Mouse (Mus musculus) spleen, postnatal 4 days (tissue): ENCODE data around the gene Adat3.
A peak's percentile ranks its signal among the peaks of the same experiment; 100 is the strongest.
"Not testable (repeated sequence)": the region's sequence is repeated elsewhere in the genome, so short reads cannot be mapped to it uniquely, and the experiment has no call there.

Experiments
- DNase-seq, 2 experiments: peaks; one replicate each; pipeline ENCODE4 v3.0.0; 2022; ENCODE audit warnings: low spot score in 2 of 2

The Adat3 gene

DNA sequence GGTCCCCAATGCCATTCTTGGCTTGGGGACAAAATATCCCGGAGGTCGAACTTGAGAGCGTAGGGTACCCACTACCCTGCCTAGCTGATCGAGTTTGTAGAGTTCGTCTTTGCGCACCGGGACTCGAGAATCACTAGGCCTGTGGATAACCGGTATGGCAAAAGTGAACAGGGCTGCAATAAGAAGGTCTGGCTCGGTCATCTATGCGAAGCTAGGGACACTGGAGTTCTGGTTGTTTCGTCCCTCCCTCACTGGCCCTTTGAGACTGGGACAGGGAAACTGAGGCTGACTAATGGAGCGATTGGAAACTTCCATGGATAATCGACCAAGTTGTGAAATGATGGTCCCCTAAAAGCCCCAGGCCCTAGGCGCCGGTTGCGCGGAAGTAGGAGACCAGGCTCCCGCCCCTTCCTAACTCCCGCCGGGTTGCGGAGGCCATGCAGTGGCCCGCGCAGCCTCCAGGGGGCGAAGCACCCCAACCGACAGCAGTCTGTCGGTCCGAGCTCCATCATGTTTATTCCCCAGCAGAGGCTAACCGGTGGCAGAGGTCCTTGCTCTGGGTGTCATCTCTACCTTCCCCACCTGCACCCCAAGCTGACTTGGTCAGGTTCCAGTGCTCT, 24.4 kb upstream of the Adat3 start:
- DNase-seq: peak; percentile 91 to 96

DNA sequence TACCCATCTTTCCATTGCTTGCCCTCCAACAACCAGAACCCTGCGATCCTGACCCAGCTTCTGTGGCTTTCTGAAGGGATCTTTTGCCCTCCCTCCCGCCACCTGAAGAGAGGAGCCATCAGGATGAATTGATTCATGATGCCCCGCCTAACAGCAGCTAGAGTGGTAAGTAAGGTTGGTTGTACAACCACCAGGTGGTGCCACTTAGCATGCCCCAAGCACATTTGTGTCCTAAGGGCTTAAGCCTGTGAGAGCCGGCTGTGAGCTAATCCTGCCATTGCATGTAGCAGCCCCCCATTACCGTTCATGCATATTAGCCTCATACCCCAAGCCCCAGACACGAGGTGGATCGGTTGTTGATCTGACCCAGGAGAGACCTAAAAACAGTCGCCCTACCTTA, 23.8 kb upstream of the Adat3 start:
- DNase-seq: peak; percentile 83 to 90

DNA sequence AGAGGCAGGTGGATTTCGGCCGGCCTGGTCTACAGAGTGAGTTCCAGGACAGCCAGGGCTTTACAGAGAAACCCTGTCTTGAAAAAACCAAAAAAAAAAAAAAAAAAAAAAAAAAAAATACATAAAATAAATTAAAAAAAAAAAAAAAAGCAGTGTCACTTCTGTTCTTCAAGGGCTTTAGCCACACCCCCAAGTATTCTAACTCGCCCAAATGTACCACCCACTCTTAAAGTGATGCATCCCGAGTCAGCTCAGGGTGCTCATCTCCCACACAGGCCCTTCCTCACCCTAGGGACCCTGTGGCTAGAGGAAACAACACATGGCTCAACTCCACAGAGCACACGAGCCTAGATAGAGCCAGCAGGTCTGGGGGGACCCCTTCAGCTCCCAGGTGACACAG, 19.6 kb upstream of the Adat3 start:
- no peak for DNase-seq

DNA sequence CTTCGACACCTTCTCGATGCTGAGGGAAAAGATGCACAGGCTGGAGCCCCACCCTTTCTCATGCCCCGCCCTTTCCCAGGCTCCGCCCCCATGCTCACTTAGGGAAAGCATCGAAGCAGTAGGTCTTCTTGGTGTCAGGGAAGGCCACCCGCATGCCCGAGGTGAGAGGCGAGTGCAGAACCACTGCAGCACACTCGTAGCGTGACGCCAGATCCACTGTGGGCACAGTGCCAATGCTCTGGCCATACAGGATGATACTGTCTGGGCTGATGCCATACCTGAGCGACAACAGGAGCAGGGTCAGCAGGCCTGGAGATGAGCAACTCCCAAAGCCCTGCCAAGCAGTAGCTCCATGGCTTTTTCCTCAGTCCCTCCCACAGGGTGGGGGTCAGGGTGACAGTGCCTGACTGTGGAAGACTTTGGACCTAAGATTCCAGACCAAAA, 18.6 kb upstream of the Adat3 start:
- peak; percentile 52 to 71 for DNase-seq

DNA sequence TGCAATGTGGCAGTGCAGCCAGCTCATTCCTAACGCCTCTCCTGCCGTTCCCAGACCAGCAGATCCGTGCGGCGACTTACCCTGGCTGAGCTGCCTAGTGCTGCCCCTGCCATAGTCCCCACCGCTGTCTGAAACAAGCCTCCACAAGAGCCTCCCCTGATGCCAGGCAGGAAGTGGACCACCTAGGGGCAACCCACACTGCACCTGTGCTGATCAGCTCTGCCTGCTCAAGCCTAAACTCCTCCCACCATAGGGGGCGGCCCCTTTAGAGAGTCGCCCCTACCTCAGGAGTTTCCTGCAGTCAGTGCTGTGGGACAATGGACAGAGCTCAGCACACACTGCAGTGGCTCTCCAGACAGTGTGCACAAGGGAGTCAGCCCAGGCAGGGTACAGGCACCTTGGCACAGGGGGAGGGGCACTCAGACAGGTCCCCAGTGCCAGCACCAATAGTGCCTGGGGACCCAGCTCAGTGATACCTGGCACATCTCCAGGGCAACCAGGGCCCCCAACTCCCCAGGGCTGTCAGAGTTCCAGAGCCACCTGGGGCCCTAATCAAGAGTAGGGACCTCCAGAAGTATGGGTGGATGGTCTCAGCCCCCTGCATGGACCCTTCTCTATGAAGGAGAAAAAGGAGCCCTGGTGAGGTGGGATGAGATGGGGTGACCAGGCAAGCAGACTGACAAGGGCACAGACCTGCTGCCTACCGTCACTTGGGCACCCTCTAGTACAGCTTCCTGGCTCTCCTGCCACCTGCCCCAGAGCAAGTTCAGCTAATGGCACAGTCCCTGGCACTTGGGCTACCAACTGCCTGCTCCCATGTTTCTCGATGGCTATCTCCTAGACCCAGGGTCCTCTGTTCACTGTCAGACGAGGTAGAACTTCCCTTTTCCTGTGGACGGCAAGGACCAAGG, 17.8 kb upstream of the Adat3 start:
- peak in 1 of 2 experiments; percentile 65 for DNase-seq

DNA sequence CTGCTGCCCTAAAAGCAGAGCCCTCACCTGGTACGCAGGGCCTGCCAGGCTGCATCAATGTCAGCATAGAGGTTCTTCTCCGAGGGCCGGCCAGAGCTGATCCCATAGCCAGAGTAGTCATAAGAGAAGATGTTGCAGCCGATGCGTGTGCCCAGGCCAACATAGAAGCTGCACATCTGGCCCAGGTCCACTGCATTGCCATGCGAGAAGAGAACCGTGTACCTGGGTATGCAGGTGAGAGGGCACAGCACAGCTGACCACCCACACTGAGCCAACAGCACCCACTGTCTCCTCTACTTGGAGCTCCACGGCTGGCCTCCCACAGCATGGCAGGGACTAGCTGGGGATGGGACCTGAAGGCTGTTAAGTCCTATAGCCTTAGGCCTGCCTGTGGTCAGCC, 17.1 kb upstream of the Adat3 start:
- peak in 1 of 2 experiments; percentile 61 for DNase-seq

DNA sequence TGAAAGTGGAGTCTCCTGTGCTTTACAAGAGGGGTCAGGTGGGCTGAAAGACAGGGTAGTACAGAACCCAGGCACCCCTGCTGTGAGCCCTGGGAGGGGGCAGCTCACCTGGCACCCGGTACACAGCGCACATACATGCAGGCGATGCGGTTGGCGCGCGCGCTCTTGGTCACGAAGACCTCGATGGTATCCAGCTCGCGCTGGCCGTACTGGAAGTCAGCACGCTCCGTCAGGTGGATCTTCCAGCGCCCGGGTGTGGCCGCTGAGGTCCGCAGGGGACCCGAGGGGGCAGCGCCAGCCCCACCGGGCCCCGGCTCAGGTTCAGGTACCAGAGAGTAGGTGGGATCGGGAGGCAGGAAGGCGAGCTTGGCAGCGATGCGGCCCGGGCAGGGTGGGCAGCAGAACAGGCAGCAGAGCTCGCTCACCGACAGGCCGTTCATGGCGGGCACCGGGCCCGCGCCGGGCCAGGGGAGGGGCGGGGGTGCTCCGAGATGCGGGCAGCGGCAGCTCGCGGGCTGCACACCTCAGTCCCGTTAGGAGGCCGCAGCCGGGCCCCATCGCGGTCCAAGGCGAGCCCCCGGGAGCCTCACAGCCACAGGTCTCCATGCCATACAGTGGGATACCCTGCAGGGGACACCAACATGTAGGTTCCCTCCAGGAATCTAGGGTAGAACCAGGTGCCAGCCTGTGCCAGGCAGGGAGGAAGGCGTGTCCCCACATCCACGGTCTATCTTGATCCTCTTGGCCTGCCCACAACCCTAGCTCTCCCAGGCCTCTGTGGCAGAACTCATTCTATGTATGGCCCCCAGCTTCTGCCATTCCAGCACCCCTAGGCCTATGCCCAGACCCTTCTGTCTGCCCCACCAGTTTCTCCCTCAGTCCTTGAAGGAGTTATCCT, 16.0 kb upstream of the Adat3 start:
- peak in 1 of 2 experiments; percentile 65 for DNase-seq

DNA sequence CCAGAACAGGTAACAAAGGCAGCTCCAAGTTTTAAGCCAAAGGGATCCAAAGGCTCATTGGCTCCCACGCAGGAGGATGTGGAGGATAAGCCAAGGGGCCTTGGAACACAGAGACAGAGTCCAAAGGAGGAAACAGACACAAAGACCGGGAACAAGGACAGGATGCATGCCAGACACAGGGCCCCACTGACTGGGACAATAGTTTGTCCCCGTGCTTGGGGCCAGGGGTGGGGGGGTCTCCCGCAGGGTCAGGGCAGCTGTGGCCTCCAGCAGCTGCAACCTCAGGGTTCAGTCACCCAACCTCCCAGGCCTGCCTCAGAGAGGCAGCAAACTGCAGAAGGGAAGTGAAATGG, 15.4 kb upstream of the Adat3 start:
- no peak for DNase-seq

DNA sequence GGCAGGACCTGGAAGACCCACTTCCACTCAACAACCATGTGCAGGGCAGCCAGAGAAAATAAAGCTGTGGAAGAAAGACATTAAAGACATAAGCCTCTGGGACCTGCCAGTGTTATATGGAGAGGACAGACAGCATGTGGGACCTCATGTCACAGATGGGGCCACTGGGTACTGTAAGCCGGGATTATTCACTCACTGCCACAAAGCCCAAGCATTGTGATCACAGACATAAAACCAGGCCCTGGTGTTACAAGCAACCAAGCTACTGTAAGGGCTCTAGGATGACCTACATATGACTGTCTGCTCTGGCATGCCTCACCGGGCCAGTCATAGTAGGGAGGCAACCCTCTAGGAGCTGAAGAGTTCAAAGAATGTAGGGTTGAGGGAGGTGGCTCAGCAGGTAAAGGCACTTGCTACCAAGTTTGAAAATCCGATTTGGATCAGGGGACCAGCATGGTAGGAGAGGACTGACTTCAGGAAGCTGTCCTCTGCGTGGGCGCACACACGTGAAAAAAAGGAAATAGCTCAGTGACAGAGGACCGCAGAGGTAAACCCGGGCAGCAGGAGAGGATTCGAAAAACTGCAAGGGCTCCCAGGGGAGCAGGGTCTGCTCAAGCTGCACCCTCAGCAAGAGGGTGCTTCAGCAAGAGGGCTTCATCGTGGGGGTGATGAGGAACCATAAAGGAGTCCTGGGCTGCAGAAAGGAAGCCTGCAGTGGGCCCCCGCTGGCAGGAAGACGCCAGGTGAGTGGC, 13.4 kb upstream of the Adat3 start:
- DNase-seq: peak; percentile 60 to 82

DNA sequence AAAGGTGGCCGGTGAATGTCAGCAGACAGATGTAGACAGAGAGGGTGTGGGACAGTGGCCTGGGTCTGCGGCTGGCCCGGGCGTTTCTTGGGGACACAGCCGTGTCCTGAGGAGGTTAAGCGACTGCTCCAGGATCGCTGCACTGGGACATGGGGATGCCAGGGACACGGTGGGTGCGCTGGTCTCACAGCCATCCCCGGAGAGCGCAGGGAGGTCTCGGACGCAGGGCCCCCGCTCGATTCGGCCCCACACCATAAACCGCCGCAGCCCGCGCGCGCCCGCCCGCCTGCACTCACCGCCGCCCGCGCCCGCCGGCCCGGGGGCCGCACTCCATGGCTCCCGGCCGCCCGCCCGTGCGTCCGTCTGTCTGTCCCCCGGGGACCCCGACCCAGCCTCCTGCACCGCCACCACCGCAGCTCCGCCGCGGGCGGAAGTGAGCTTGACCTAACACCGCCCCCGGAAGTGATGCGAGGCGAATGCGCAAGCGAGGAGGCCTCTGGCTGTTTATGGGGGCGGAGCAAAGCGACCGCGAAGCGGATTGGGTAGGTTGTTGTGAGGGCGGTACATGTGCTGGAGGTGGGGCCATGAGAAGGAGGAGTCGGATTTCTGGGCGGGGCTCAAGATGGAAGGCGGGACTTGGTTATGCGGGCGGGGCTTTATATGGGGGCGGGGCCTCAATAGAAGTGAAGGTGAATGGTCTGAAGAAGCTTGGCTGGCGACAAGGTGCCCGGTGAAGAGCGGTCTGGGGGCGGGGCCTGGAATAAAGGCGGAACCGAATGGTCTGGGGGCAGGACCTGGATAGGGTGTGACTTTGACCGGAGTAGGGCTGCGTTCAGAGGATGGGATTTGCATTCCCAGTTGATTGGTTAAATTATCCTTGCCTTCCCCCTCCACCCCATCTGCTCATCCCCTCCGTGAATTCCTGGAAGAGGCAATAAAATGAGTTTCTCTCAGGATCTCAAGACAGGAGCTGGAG, 12.5 kb upstream of the Adat3 start, which contains the start of gene Abhd17a:
Abhd17a (minus strand) TSS at position 463 of the 976 bp plus-strand sequence.
- peak; percentile 97 for DNase-seq

DNA sequence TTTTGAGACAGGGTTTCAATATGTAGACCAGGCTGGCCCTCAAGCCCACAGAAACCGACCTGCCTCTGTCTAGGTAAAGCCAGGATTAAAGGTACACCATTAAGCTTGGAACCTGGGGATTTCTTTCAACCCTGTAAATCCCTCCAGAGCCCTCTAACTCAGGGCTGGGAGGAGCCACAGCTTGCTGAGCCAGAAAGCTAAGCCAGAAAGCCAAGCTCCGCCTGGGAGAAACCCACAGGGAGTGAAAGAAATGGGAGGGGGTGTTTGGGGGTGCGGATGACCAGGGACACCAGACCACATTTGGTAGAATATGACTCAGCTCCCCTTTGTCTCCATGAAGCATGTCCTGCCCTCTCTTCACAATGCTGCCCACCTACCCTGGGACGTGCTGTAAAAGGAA, 6.4 kb upstream of the Adat3 start:
- DNase-seq: no peak

DNA sequence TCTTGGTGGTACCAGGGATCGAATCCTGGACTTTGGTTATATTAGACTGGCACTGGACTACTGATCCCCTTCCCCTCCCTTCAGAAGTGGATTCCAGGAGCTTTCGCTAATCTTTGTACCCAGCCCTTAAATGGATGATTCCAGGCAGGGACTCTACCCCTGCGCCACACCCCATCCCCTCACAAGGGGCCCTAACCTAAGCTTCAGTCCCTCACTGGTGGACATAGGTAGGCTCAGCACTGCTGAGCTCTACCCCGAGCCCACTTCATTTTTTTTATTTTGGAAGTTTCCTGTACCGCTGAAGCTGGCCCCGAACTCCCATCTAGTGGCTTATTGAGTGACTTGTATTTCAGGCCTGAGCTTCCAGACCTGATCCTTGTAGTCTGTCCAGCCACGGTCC, 684 bp downstream of the Adat3 start:
- DNase-seq: peak in 1 of 2 experiments; percentile 62

DNA sequence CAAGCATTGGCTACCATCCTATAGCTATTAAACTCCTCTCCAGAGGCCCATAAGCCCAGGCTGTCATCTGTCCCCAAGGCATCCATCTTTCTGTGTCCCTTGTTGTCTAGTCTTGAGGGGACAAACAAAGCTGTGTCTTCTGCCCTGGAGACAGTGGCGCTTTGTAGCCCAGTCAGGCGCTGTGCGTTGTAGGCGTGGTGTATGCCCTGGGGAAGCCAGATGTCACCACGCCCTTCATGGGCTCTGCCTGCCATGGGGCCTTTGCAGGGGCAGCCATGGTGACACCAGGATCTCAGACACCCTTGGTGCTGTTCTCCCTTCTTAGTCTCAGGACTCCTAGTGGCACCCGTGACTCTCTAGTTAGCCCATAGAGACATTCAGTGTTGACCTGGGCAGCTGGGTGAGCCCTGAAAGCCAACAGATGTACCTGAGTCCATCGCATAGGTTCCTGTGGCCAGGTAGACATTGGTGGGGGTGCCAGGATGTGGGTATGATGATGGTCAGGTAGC, 1.4 kb downstream of the Adat3 start:
- peak; percentile 81 to 88 for DNase-seq

DNA sequence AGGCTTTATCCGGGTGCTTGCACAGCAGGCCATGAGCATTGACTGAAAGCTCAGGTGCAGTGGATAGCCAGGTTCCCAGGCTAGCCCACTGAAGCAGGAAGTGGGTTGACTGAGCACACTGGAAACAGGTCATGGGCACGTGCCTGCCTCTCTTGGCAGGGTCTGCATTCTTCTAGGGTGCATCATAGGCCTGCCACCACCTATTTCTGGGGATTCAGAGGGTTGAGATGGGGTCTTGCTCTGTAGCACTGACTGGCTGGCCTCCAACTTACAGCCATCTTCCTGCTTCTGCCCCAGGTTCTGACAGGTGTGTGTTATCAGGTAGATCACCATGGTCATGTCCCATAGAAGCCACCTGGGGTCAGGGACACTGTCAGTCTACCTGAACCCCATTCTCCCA, 2.3 kb downstream of the Adat3 start:
- peak in 1 of 2 experiments; percentile 60 for DNase-seq

DNA sequence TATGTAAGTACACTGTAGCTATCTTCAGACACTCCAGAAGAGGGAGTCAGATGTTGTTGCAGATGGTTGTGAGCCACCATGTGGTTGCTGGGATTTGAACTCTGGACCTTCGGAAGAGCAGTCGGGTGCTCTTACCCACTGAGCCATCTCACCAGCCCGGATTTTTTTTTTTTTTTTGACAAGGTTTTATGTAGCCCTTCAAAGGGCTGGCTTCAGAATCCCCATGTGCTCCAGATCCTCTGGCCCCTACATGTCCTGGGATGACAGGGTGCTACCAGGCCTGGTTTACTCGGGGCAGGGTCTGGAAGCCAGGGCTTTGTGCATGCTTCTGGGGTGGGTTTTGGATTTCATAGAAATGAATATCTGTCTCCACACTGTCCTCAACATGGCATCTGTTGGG, 3.0 kb downstream of the Adat3 start, which contains the start of gene Gm49322:
Gm49322 (plus strand) TSS at position 301 of the 400 bp plus-strand sequence.
- not testable (repeated sequence) for DNase-seq

DNA sequence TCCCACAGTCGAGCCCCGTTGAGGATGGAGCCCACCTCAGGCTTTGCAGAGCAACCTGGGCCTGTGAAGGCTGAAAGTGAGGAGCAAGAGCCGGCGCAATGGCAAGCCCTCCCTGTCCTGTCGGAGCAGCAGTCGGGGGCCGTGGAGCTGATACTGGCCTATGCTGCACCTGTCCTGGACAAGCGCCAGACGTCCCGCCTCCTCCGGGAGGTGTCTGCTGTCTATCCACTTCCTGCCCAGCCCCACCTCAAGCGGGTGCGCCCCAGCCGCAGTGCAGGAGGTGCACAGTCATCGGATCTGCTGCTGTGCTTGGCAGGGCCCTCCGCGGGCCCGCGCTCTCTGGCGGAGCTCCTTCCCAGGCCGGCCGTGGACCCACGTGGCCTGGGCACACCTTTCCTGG, 3.6 kb downstream of the Adat3 start:
- DNase-seq: no peak

DNA sequence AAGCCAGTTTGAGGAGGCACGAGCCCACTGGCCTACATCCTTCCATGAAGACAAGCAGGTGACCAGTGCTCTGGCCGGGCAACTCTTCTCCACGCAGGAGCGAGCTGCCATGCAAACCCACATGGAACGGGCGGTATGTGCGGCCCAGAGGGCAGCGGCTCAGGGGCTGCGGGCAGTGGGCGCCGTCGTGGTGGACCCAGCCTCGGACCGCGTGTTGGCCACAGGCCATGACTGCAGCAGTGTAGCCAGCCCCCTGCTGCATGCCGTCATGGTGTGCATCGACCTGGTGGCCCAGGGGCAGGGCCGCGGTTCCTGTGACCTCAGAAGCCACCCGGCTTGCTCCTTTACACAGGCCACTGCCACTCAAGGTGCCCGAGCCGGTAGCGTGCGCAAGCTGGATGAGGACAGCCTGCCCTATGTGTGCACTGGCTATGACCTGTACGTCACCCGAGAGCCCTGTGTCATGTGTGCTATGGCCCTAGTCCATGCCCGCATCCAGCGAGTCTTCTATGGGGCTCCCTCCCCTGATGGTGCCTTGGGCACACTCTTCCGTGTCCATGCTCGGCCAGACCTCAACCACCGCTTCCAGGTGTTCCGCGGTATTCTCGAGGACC, 4.2 kb downstream of the Adat3 start:
- peak in 1 of 2 experiments; percentile 61 for DNase-seq

DNA sequence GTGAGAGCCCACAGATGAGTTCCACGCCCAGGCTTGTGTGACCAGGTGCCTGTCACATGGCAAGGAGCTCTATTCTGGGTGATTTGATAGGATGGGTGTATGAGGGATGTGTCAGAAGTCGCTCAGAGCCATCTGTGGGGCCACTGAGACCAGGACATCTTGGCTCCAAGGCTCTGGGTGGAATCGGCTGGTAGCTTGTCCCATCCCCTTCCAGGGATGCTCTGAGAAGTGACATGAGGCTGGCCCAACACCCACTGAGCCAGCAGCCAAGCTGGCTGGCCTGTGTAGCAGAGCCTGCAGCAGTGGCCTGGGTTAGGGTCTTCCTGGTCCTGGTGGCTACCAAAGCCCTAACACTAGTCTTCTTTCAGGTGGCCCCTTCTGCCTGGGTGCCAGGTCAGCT, 5.8 kb downstream of the Adat3 start:
- DNase-seq: peak in 1 of 2 experiments; percentile 61

DNA sequence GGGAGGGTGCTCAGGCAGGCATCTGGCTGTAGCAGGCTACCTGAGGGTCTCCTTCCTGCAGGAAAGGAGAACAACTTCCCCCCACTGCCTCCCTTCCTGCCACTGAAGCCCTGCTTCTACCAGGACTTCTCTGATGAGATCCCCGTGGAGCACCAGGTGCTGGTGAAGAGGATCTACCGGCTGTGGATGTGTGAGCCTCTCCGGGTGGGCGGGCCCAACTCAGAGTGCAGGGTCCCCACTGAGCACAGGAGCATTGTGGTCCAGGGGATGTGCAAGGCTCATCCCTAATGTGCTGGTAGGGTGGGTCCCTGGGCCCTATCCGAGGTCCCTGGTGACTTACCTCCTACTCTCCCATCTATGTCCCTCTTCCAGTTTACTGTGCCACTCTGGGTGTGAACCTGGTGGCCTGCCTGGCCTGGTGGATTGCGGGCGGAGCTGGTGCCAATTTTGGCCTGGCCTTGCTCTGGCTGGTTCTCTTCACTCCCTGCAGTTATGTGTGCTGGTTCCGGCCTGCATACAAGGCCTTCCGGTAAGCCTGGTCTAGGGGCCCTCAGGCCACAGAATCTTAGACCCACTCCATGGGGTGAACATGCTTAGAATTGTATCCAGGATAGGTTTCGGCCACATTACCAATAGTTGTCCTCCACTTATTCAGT, 6.7 kb downstream of the Adat3 start:
- peak in 1 of 2 experiments; percentile 61 for DNase-seq
